Mouse (Mus musculus): Measurements from ENCODE around the gene Enox1. TPM values are rescaled to one million over a fixed set of nuclear protein-coding genes. Genes with fewer than 3 reads are reported as not detected.

The Enox1 gene
- polyA plus RNA-seq (2012; ENCODE audit: low replicate concordance): 0.08 TPM in 1 of 2 replicates, not detected in the other

DNA sequence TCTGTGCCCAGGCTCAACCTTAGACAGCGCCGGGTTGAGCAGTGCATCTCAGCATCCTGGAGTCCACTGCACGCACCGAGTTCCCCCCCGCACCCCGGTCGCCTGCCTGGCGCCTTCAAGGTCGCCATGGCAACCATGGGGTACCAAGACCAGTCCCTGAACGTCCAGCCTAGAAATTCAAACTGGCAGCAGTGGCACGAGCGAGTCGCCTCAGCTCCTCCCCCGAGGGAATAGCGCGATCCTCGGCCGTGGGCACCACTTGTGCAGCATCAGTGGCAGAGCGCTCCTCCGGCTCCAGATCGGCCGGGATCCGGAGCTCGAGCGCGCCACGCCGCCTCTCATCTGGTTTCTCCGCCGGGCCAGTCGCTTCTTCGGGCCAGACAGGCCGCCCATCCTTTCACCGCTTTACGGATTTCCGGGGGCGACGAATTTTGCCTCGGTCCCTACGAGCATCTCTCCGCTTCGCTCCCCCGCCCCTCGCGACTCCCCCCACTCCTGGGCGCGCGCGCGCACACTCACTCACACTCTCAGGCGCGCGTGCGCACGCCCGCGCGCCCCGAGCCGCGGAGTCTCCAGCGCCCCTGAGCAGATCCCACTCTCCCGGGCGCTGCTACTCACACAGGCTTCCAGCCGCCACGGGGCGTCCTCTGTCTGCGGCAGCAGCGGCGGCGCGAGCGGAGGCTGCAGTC is at the start of gene Enox1:
Gene Enox1 (plus strand): TSS at position 542 of the 689 bp plus-strand sequence.

Other genes starting within 250 kb of the Enox1 start
- gene Ccdc122, start 120.0 kb upstream of the Enox1 start, polyA plus RNA-seq (2012; ENCODE audit: low replicate concordance): 1.4 and 2.1 TPM in 2 replicates
- 4.2 and 12.6 TPM in 2 replicates for gene Lacc1, start 119.9 kb upstream of the Enox1 start, polyA plus RNA-seq (2012; ENCODE audit: low replicate concordance)